Mouse (Mus musculus) kidney, adult 8-10 months (tissue): ENCODE results near the gene Shcbp1l.

Experiments
- DNase-seq, 2 experiments: peaks; one replicate each; pipeline ENCODE4 v3.0.0; 2022

Gene Shcbp1l

GRCm38 (mm10) chr1:153489132-153489531 is 64.2 kb downstream of the Shcbp1l start:
- no peak for DNase-seq

DNA sequence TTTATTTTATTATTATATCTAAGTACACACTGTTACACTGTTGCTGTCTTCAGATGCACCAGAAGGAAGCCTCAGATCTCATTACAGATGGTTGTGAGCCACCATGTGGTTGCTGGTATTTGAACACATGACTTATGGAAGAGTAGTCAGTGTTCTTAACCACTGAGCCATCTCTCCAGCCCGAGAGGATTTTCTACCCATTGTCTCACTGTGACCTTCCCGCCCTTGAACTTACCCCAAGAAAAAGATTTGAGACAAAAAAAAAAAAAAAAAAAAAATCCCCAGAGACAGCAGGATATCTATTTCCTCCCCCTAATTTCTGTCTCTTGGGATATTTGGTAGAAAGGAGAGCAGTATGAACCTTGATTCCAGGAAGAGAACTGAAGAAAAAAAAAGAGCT is 64.6 kb downstream of the Shcbp1l start:
- no peak for DNase-seq

- DNase-seq, result no peak
Measured at GRCm38 (mm10) chr1:153489963-153490362, 65.0 kb downstream of the Shcbp1l start.

DNA sequence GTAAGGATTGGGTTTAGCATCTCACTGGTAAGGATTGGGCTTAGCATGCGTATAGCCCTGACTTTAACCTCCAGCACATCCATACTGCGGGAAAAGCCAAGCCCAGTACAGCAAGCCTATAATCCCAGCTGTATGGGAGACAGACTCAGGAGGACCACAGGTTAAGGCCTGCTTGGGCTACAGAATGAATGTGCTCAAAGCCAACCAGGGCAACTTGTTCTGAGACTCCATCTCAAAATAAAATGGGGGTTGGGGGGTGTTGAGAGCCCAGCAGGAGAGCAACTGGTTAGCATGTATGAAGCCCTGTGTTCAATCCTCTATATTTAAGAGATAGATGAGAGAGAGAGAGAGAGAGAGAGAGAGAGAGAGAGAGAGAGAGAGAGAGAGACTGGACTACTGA is 66.4 kb downstream of the Shcbp1l start:
- no peak for DNase-seq

DNA sequence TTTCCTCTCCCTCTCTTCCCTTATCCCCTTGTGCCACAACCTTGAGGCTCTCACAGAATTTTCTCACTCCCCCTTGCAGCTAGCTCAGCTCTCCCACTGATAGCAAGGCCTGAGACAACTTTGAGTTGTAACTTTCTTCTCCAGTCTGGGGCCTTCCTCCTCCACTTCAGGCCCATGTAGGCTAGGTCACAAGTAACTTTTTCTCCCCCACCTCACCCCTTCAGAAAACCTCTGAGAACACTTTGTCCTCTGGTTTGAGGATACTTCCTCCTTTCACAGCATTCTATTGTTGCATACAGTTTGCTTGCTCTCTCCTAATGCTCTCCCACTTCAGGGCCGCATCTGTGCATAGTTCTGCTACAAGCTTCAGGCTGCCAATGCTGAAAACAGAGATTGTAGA is 66.9 kb downstream of the Shcbp1l start:
- no peak for DNase-seq

DNA sequence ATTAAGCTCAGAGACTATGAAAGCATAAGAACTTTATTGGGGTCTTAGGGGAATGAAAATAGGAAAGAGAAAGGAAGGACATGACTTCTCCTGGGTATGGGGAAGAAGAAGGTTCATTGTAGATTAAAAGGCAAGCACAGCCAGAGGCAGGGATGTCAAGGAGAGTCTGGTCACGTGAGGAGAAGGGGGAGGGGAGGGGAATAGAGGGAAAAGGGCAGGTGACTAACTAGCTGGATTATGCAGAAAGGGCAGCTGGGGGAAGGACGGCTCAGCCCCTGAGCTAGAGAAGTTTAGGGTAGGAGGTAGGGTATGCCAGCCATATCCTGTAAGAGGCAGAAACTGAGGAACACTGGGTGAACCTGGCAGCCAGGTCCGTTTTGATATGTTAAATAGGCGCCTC is 68.4 kb downstream of the Shcbp1l start:
- peak; percentile 64 to 67 for DNase-seq

DNA sequence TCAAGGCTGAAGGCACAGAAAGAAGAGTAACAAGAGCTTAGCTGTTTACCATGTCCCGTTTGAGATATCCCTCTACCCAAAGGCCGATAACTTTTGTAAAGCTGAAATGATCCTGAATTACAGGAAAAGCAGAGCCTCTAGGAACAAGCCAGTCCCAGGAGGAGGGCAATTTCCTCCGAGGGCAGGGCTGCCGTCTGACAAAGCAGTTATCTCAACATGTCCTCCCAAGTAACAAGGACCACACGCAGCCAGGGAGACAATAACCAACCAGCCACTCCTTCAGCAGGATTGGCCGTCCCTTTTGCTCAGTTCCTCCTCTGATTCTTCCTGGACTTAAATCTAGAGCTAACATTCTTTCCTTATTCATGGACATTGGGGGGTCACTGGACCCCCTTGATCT is 69.0 kb downstream of the Shcbp1l start:
- DNase-seq, result no peak

GRCm38 (mm10) chr1:153496030-153496429 is 71.1 kb downstream of the Shcbp1l start:
- no peak for DNase-seq

DNA sequence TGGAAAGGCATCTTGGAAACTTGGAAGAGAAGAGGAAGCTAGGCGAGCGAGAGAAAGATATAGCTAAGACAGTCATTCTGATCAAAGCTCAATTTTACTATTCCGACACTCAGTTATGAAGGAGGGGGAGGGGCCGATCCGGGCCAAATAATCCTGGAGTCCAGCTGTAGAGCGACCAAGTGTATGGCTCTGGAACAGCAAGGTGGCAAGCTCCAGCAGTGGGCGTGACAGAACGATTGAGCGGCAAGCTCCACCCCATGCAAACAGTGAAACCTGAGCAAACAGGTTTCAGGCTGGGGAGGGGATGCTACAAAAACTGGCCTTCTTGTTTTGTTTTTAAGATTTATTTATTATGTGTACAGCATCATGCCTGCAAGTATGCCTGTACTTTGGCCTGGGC is 75.1 kb downstream of the Shcbp1l start:
- DNase-seq, result peak; percentile 31 to 57

- DNase-seq, result peak; percentile 70 to 84
Measured at GRCm38 (mm10) chr1:153501644-153502321, 76.8 kb downstream of the Shcbp1l start.
